Mouse (Mus musculus) gastrocnemius, postnatal 25 days (tissue): ENCODE measurements around the gene Arl4d. TPM values are rescaled to one million over a fixed set of nuclear protein-coding genes. Genes with fewer than 3 reads are reported as not detected.

Experiments
- DNase-seq: peaks from one replicate; pipeline ENCODE4 v3.0.0; 2022
- total RNA-seq, 2 experiments: library from RNA; stranded (reverse); gene quantifications; 1 replicate in 1 of 2; 2 replicates in 1 of 2; pipeline ENCODE4 v1.2.3; 2021

The Arl4d gene
- total RNA-seq, 2 experiments from 2014 or later, result 5.7 to 5.8 TPM

DNA sequence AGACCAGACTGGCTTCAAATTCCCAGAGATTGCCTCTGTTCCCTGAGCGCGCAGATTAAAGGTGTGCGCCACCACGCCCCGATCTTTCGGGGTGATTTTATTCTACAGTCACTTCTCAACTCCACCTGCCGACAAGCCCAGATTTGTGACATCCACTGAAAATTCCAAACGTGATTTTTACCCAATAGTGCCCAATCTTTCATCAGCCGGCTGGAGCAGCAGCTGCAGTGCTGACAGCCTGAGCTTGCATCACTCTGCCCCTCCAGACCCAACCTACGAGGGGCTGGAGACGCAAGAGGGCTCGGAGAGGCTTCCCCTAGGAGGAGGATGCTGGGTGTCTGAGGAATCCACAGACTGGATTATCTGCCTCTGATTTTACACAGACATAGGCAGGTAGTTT is 12.3 kb downstream of the Arl4d start:
- DNase-seq, result no peak

DNA sequence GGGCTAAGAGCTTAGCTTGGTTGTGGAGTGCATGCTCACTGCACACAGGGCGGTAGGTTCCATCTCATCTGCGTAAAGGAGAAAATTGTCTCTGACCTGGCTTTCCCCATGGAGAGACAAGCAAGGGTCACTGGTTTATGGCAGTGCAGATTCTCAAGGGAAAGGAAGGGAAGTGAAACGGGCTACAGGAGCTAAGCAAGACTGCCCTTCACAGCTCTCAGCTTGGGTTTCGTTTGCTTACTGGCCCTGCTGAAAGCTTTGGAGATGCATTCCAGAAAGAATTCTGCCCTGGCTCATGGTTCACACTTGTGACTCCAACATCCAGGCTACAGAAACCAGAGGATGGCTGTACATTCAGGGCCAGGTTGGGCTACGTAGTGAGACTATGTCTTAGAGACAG is 13.4 kb downstream of the Arl4d start:
- DNase-seq, result no peak

DNA sequence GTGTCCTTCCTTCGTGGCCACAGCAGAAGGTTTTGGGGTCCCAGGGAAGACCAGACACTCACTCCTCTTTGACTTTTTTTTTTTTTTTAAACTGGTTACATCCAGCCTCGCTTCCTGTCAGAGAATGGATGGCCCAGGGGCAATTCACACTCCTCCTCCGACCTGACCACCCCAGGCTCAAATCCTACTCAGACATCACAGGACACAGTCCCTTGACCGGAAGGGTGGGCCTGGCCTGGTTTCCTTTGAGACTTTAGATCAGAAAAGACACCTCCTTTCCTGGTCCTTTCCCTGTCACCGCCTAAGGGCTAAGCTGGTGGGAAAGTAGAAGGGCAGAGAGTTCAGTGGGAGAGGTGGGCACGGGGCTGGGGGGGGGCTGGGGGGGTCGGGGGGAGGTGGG is 14.6 kb downstream of the Arl4d start:
- DNase-seq, result no peak

DNA sequence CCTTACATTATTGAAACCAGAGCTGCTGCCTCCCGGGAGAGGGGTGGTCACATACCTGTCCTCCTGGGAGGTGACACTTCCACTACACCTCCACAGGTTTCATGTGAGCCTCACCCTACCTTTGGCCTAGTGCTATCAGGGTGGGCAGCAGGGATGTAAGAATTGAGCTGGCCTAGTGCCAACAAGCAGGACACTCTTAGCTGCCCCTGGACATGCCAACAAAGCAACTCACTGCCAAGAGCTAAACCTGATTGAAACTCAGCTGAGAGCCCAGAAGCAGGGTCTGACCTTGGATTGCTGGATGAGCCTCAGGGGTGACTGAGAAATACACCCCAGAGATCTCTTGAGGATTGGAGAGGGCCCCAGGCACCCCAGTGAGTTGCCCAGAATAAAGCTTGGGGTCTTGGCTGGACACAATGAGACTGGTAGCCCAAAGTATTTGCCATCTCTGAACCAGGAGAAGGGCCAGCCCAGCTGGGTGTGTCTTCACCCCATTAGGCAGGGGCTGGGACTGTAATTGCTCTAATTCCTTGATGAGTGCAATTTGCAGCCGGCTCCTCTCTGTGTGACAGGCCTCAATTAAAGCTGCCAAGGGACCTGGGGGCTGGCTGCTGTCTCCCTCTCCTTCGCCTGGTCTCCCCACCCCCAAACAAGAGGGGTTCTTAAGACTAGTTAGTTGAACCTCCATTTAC is 15.4 kb downstream of the Arl4d start:
- DNase-seq, result no peak

DNA sequence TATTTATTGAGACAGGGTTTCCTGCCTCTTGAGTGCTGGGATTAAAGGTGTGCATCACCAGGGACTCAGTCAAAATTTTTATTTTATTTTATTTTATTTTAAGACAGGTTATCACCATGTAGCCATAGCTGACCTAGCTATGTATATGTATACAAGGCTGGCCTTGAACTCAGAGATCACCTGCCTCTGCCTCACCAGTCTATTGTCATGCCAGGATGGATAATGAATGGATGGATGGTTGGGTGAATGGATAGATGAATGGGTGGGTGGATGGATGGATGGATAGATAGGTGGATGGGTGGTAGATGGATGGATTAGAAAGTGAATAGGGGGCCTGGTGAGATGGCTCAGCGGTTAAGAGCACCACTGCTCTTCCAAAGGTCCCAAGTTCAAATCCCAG is 16.6 kb downstream of the Arl4d start:
- no peak for DNase-seq

DNA sequence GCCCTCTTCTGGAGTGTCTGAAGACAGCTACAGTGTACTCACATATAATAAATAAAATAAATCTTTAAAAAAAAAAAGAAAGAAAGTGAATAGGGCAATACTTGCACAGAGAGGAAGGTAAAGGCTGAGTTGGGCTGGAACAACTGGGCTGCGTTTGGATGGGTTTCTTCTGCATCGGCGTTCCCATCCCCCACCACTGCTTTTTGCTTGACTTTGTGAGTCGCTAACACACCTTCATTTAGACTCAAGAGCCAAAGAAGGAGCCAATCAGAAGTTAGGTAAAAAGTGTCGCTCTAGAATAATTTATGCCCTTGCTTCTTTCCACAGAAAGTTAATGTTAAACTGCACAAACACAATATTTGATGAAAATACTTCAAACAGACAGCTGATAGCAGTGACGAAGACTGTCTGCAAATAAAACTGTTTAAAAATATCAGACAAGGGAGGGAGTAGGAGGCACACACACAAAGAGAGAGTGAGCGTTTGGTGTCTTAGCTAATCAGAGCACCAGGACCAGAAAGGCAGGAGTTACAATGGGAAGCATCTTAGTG is 17.1 kb downstream of the Arl4d start:
- no peak for DNase-seq

DNA sequence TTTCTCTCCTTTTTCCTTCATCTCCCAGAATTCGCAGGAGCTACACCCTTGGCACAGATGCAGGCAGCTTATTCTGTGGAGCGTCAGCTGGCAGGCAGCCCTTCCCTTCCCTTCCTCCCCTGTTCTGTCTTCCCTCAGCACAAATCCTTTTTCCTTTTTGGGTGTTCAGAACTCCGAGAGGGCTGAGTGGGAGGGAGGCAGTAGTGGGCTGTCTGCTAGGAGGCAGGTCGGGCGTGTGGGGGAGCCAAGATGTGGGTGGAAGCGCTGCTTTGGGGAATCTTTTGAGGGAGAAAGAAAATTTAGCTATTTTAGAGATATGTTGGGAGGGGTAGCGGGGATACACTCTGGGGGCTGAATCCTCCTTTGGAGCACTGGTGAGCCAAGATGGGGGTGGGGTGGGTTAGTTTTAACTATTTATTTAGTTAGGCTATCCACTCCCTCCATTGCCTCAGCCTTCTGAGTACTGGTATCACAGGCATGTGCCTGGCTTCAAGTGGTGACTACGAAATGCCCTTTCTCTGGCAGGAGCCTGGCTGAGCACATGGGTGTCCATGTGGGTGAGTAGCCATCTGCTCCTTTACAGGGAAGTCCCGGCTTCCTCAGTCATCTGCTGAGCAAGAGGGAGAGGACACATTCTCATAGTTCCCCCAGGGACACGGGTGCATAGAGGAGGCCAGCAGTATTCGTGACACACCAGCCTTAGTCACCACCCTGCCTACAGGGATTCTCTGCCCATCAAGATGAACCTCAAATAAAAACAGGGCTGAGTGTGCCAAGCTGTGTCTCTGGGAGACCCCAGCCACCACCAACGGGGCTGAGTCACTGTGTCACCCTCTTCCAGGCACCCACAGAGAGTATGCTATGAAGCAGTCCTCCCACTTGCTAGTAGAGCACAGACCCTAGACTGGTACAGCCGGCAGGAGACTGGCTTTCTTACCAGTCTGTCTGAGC is 22.3 kb downstream of the Arl4d start:
- peak; percentile 80 for DNase-seq

DNA sequence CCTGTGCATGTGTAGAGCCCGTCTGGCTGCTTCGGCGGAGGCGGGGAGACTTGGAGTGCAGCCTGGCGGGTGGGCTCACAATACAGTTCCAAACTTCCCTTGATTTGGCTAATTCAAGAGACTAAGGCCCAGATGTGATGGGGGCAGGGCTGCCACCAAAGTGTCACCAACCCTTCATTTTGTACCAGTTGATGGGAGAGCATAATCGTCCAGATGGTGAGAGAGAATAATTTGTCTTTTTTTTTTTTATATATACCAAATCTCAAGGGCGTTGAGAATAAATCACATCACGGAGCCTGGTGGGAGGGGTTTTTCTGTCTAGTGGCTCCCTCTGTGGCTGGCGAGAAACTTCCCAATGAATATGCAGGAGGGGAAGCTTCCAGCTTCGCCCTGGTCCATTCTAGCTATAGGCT is 24.4 kb downstream of the Arl4d start:
- no peak for DNase-seq

DNA sequence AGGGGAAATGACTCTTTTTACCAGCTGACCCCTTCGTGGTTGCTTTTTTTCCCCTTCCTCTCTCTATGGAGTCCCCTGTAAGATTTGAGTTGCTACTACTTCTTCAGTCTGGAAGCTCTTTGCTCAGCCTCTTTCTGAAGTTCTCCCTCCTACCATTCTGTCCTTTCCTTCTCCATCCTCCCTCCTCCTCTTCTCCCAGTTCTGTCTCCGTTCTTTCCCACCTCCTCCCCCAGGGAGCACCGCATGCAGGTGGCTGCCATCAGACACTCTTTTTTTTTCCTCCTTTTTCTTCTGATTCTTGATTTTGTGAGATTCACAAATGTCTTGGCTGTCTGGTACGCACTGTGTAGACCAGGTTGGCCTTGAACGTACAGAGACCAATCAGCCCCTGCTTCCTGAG is 25.0 kb downstream of the Arl4d start:
- DNase-seq, result no peak

DNA sequence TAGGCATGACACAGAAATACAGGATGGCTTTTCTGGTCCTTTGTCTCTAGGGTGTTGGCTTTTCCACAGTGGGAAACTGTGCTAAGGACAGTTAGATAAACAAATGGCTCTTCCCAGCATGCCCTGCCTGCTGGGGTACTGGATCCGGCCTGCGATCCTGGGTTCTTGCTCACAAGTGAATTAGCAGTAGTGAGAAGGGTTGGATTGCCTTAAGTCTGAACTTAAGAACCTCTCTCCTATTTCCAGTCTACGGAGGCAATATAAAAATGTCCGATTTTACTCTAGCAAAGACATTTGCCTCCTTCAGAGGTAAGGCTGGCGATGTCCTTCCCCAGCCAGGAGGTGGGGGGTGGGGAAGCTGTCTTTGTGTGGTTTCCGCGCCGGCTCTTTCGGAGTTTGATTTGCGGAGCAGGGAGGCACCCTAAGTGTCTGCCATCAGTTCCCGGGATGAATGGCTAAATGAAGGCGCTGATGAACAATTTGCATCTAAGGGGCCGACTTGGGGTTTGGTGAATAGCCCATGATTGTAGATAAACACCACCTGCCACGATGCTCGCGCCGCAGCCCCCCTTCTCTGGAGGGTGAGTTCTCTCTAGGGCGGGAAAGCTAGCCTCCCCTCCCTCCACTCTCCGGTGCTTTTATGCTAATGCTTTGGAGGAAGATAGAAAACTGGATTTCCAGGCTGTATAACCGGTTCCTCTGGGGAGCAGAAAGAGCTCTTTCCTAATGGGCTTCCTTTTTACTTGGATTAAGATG is 30.7 kb downstream of the Arl4d start:
- no peak for DNase-seq

DNA sequence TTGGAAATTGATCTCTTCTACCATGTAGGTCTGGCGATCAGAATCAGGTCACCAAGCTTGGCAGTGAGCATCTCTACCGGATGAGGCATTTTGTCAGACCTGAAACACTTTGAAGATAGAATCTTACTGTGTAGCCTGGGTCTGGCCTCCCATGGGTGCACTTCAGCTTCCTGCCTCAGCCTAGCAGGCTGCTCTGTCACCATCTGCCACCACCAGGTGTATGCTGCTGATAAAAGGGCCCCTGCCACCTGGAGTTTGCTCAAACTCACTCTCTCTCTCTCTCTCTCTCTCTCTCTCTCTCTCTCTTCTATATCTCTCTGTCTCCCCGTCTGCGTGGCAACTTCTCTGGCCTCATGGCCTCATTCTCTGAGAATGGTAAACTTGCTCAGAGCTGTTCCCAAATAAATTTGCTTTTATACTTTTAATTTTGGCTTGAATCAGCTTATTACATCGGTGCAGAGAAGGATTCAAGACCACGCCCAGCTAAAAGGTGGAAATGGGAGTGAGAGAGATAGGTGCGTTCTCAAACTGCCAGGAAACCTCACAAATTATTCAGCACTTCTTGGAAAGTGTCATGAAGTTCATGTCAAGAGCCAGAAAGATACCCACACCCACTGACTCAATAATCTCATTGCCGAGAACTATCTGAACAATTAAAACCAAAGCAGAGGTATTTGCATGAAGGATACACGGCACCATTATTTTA is 32.0 kb downstream of the Arl4d start:
- no peak for DNase-seq

DNA sequence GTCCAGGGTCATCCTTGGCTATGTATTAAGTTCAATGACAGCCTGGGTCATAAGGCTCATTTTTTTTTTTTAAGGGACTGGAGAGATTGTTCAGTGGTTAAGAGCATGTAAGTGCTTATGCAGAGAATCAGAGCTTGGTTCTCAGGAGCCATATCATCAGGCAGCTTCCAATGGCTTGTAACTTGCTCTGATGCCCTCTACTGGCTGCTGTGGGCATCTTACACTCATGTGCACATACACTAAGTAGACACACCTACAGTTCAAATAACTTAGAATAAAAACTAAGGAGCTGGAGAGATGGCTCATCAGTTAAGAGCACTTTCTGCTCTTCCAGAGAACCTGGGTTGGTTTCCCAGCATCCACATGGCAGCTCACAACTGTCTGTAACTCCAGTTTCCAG is 32.8 kb downstream of the Arl4d start:
- no peak for DNase-seq

DNA sequence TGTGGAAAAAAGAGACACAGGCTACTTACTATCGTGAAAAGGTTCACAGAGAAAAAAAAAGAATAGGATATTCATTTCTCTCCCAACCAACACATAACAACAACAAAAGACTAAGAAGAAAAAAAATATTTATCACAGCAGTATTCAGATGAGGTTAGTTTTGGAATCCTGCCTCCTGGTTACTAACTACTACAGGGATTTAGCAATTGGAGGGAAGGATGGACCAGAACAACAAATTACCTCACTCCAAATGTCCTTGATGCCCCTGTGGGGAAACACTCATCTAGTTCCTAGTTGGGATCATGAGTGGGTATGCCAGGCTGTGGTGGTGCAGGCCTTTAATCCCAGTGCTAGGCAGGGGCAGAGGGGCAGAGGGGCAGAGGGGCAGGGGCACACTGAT is 34.2 kb downstream of the Arl4d start:
- DNase-seq, result no peak

DNA sequence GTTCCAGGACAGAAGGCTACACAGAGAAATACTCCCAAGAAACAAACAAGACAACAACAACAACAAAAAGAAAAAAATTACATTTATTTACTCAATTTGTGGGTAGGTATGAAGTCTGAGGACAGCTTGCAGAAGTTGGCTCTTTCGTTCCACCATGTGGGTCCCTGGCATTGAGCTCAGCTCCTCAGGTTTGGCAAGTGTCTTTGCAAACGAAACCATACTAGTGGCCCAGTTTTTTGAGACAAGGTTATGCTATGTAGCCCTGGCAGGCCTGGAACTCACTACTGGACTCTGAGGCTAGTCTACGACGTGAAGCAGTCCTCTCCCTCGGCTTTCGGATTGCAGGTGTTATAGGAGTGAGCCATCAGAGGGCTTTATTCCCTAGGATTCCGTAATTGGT is 34.6 kb downstream of the Arl4d start:
- DNase-seq, result no peak

DNA sequence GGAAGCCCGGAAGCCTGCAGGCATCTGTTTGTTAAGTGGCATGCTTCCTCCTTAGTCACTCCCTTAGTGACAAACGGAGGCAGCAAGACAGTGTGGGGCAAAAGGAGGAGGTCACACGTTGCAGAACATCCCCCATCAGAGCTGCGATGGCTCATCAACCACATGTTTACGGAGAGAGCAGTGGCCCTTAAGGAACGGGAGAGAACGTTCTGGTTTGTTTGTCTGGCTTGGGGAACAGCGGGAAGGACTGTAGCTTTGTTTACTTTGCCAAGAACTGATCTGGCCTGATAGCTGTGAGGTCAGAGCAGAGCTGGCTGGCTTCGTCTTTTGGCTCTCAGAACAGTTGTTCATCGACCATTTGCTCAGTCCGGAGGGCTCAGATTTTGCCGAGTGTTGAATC is 35.1 kb downstream of the Arl4d start:
- peak; percentile 78 for DNase-seq

DNA sequence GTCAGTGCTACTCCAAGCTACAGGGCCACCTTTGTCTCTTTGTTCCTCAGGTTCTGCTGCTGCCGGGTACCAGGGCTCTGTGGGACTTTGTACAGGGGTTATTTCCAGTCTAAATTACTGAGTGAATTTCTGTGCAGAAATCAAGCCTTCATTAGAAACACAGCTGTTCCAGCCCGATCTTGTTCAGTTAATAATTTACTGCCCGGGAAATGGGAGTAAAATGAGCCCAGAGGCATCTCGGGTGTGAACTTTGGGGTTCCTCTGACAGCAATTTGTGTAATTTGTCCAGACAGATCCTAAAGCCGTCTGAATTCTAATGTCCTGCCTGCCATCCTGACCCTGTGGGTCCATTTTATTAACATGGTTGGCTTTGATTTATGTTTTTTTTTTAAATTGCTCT is 38.7 kb downstream of the Arl4d start:
- no peak for DNase-seq

DNA sequence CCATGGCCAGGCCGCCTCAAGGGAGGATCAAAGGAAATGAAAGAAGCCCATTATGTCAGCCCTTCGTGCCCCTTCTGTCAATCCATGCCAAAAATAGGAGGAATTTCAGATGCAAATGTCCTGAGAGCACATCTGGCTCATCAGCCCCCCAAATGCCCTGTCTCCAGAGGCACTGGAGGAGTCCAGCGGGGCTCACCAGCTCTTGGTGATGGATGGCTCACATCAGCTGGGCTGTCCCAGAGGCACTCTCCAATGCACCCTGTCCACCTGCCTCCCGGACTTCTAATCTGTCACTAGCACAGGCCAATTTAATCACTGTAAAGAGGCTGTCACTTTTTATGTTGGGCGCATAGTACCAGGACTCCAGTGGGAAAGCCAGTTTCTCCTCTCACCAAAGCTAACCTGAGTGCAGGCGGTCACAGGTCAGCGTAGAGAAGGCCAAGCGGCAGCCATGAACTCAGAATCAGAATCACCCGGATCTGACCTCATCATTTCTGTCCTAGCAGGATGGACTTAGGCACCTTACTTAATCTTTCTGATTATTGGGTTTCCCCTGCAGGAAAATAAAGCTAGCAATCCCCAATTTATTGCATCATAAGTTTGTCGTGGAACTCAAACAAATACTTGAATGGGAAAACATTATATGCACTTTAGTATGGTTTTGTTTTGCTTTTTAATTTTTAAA is 41.6 kb downstream of the Arl4d start:
- no peak for DNase-seq

DNA sequence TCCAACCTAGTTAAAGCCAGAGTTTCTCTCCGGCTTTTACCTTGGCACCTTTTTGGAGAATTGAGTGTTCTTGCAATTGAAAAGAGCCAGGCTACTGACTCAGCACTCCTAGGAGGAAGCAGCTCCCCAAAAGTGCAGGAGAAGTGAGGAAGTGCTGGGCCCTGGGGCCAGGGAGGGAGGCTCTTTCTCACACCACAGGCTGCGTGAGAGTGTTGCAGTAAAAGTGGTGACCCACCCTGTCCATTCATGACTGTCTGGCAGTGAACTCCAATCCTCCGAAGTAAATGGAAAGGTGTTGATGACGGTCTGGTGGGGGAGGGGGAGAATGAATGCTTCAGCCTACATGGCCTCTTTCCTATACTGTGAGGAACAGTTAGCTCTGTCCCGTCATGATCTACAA is 43.1 kb downstream of the Arl4d start:
- DNase-seq, result no peak

DNA sequence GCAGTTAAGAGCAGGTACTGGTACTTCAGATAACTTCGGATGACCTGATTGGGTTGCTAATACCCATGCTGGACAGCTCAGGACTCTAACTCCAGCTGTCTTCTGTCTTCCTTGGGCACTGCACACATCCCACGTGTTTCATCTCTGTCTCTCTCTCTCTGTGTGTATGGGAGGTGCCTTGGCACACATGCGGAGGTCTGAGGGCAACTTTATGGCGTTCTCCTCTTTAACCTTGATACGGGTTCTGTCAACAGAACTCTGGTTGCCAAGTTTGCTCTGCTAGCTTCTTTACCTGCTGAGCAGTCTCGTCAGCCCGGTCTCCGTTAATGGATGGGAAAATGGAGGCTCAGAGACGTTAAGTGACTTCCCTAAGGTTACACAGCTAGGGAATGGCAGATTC is 47.5 kb downstream of the Arl4d start:
- no peak for DNase-seq

DNA sequence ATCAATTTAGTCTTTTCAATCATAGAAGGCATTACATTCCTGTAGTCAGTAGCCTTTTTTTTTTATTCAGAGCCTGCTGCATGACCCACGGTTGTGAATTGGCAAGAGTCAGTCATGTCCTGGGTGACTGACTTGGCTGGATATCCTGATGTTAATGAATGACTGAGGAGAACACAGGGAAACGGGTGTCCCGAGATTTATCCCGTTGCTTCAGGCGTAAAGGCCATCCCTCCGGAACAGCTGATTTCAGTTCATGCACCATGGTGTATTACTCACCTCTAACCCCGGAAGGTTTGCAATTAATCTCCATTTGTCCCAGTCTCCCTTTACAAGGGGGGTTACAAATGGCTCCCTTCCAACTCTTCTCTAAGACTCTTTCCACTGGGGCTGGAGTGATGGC is 48.7 kb downstream of the Arl4d start:
- no peak for DNase-seq
